Mouse (Mus musculus): ENCODE data around the gene Adgrf3.
"Not testable (repeated sequence)": the region's sequence is repeated elsewhere in the genome, so short reads cannot be mapped to it uniquely, and the experiment has no call there.

Gene Adgrf3

GRCm38 (mm10) chr5:30205493-30205892 is at the start of gene Adgrf3:
Adgrf3 (minus strand) TSS chr5:30205722.
- DNase-seq (ENCODE audit: low read depth), result no peak

DNA sequence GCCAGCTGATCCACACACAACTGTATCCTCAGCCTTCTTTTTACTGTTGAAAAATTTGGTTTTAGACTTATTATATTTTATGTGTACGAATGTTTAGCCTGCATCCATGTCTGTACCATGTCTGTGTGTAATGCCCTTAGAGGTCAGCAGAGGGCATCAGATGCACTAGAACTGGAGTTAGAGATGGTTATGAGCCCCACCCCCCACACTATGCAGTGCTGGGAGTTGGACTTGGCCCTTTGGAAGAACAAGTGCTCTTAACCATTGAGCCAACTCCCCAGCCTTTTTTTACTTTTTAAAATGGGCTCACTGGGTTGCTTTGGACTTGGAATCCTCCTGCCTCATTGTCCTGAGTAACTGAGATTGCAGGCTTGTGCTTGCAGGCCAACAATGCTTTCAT is 42.1 kb upstream of the Adgrf3 start:
- no peak for DNase-seq (ENCODE audit: low read depth)

DNA sequence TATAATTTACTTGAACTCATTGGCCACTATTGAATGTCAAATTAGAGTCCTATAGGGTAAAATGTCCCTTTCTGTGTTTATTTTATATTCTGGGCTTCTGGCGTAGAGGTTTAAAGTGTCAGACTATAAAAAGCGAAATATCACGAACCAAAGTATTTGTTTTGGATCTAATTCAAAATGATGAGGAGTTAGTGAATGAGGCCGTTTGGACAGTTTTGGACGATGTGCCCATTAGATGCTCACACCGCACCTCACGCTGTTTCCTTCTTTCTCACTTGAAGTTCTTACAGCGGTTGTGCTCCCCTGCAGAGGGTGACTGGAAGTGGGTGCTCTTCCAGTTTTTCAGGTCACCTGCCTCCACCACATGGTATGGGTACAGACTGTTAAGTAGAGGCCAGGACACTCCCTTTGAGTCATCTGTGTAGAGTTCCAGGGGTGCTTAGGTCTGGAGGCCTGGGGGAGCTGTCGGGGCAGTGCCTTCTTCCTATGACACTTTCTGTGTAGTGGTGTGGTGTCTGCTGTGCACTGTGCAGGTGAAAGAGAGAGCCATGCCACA is 40.4 kb upstream of the Adgrf3 start:
- DNase-seq (ENCODE audit: low read depth), result no peak

GRCm38 (mm10) chr5:30243741-30244140 is 38.2 kb upstream of the Adgrf3 start:
- DNase-seq (ENCODE audit: low read depth), result no peak

DNA sequence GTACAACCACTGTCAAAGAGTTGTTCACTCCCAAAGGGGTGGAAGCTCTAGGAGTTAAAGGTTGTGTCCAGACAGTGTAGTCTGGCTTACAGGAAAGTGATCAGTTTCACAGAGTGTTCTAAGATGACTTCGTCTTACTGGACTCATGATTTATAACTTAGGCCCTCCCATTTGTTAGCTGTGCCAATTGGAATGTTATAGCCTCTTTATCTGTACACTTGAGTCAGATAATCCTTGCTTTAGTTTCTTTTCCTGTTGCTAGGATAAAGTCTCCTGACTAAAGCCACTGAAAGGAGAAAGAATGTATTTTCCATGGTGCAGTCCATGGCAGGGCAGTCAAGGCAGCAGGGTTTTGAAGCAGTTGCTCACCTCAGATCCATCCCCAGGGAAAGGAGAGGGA is 36.9 kb upstream of the Adgrf3 start:
- DNase-seq (ENCODE audit: low read depth), result peak; percentile 85

DNA sequence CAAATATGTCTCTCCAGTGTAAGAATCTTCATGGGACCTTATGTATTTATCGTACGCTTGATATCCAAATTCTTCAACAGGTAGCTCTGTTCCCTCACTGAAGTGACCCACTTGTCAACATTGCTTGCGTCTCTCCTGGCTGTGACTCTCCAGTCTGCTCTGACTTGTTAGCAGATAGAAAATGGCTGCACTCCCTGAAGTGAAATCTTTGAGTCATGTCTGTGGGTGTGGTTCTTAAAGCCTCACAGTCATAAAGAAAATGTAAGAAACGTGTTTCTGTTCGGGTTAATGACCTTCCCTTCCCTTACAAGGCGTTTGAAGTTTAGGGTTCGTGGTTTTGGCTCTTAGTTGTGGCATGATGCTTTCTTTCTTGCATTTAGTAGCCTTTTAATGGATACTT is 35.0 kb upstream of the Adgrf3 start:
- peak; percentile 67 for DNase-seq (ENCODE audit: low read depth)

GRCm38 (mm10) chr5:30238533-30238932 is 33.0 kb upstream of the Adgrf3 start:
- no peak for DNase-seq (ENCODE audit: low read depth)

DNA sequence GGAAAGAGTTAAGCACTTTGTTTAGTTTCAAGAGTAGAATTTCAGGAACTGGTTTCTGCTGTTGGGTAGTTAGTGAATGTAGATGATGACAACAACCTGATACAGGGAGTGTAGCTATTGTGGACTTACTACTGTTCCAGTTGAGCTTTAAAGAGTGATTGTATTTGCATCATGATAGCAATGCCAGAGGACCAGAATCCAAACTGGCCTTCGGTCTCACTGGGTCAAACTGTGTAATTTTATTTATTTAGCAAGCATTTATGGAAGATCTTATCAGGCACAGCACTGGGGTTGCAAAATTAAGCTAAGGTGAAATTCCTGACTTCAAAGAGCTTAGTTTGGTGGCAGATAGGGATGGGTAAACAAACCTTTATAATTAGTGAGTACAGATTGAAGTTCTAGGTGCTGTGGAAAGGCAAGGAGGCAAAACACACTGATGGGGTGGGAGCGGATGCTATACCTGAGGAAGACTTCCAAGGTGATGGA is 30.2 kb upstream of the Adgrf3 start:
- no peak for DNase-seq (ENCODE audit: low read depth)

DNA sequence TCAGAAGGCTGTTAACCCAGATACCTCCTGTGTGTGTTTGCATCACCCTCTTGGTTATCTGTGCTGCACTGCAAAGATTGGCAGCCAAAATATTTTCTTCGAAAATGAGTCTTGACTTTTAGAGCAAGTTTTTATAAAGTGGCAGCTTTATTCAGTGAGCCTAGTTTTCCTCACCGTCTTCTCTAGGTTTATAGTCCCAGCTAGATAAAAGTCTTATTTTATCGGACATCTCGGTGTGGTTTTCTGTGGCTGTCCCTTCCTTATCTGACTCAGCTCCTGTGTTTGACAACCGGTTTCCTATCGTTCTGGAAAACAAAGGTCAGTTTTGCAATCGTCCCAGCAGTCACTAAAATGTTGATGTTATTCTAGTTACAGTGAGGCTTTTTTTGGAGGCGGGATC is 28.5 kb upstream of the Adgrf3 start:
- DNase-seq (ENCODE audit: low read depth), result no peak

DNA sequence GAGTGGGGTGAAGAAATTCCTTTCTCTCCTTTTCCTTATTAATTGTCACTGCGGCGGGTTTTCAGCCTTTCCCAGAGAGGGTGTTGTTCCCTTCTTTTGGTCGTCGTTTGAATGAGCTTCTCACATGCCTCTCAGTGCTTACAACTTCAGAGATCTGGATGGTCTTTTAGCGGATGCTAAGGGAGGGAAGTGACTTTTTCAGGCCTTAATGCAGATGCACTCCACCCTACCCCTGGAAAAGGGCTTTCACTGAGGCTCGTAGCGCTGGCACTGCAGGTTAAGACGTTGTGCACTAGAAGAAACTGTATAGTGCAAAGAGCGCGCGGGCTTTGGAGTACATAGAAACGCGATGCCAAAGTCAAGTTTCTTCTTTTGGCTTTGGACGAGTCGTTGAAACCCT is 27.5 kb upstream of the Adgrf3 start:
- peak; percentile 34 for DNase-seq (ENCODE audit: low read depth)

DNA sequence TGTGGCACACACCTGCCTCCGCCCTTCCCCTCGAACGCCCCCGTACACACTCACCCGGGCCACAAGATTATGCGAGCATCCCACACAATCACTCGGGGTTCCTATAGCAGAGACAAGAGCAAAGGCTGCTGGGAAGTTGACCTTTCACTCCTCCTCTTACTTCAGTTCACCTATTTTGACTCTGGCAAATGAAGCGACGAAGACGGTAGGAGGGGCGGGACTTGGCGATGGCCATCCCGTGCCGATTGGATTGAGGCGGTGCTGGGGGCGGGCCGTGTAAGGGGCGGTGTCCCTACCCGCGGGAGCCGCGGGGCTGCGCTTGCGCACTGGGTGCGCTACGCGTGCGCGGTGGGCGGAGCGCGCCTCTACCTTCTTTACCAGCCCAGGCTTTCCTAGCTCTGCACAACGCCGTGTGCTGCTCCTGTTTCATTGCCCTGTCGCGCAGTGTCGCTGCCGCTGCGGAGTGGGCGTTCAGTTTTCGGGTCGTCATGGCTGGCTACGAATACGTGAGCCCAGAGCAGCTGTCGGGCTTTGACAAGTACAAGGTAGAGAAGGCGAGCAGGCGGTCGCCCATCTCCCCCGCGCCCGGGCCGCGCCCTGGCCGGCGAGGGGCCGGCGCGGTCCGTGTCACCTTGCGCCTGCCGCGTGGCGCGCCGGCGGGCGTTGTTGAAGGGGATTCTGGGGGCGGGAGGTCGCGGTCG is 26.9 kb upstream of the Adgrf3 start, which contains the start of gene Selenoi:
Gene Selenoi (plus strand): TSS at position 311 of the 701 bp plus-strand sequence.
- DNase-seq (ENCODE audit: low read depth), result peak; percentile 99

DNA sequence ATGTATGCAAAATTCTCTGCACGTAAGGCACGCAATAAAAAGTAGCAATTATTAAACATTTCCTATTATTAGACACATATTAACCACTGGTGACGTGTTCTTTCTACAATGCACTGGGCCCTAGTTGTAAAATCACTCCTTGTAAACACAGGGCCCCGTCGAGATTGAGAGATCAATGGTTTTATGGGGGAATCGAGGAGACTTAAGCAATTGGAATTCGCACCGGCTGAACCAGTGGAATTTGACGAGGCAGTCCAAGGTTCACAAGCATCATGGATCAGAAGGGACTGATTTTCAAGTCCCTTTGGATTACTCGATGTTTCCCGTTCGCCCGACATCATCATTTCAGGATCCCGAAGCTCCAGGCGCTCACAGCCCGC is 26.4 kb upstream of the Adgrf3 start:
- DNase-seq (ENCODE audit: low read depth), result no peak

- DNase-seq (ENCODE audit: low read depth), result peak; percentile 69
Measured at GRCm38 (mm10) chr5:30230901-30231300, 25.4 kb upstream of the Adgrf3 start.

- peak; percentile 82 for DNase-seq (ENCODE audit: low read depth)
Measured at GRCm38 (mm10) chr5:30222681-30223080, 17.2 kb upstream of the Adgrf3 start.

GRCm38 (mm10) chr5:30220666-30221065 is 15.1 kb upstream of the Adgrf3 start:
- DNase-seq (ENCODE audit: low read depth), result no peak

GRCm38 (mm10) chr5:30219715-30220114 is 14.2 kb upstream of the Adgrf3 start:
- no peak for DNase-seq (ENCODE audit: low read depth)

- DNase-seq (ENCODE audit: low read depth), result peak; percentile 70
Measured at GRCm38 (mm10) chr5:30215970-30216369, 10.4 kb upstream of the Adgrf3 start.

- DNase-seq (ENCODE audit: low read depth), result peak; percentile 85
Measured at GRCm38 (mm10) chr5:30214889-30215288, 9.4 kb upstream of the Adgrf3 start.

DNA sequence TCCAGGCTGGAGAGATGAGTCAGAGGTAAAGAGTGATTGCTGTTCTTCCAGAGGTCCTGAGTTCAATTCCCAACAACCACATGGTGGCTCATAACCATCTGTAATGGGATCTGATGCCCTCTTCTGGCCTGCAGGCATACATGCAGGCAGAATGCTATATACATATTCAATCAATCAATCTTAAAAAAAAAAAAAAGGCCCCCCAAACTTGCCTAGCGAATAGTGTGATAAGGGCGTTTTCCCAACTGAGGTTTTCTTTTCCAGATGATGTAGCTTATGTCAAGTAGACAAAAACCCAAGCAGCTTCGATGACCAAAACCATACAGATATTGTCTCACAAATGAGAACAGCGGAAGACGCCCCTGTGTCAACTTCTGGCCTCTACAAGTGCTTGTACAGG is 5.2 kb upstream of the Adgrf3 start:
- not testable (repeated sequence) for DNase-seq (ENCODE audit: low read depth)

DNA sequence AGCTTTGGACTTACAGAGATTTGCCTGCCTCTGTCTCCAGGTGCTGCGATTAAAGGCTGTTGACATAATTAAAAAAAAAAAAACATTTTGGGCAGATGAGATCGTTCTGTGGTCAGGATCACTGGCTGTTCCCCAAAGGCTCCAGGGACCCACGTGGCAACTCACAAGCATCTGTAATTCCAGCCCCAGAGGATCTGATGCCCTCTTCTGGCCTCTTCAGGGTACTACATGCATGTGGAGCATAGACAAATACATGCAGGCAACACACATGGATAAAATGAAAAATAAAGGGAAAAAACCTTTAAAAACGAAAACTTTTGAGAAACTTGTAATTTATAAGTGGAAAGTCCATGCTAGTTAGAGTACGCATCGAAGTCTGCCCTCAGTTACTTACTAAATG is 1.8 kb upstream of the Adgrf3 start:
- peak; percentile 68 for DNase-seq (ENCODE audit: low read depth)

- no peak for DNase-seq (ENCODE audit: low read depth)
Measured at GRCm38 (mm10) chr5:30205034-30205433, 488 bp downstream of the Adgrf3 start.

DNA sequence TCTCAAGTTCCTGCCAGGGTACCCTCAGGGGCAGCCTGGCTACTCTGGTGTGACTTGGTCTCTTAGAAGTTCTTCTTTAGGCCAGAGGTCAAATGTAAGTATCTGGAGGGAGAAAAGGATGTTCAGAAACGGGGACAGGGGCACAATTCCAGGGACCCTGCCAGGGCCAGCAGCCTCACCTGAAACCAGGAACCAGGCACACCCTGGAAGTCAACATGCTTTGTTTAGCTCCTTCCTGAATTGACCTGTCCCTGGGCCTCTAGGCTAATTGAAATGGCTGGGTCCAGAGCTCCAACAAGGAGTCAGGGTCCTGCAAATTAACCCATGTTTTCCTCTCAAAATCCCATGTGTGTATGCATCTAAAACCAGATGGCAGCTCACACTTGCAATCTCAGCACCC is 1.1 kb downstream of the Adgrf3 start:
- DNase-seq (ENCODE audit: low read depth), result no peak

DNA sequence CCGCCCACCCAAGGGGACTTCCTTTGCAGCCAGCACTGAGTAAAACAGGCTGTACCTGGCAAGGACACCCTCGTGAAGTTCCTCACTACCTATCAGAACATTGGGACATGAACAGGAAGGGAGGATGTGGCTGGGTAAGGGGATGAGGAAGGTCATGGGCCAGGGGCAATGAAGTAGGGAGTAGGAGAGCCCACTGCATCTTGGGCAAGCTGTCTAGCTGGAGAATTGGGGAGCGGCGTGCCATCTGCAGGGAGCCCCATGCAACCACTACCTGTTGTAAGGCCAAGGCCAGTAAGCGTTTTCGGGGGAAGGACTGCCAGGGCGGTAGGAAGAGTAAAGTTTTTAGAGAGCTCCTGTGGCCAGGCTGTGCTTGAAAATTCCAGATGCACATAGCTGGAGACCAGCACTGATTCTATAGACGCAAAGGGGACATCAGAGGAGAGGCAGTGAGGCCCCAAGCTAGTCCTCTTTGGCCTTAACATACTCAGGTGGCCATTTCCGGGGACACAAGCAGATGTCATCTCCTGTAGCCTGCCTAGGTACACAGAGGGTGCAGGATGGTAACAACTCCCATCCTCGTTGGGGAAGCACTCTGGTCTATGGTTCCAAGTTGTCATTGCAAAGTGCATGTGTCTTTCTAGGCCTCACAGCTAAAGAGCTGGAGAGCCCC is 2.2 kb downstream of the Adgrf3 start:
- DNase-seq (ENCODE audit: low read depth), result no peak

All from NIH3T3 (cell line).